Mouse (Mus musculus): ENCODE measurements at regions not wholly inside any gene's neighbourhood (a gene's known extent, or its start where the extent isn't known, plus 50 kb on each side); places are given as distances from the start of the nearest gene placed in this dataset.

GRCm38 (mm10) chr3:31394533-31394932, 84.4 kb upstream of the Slc7a14 start:
- DNase-seq (ENCODE audit: low read depth, low spot score): peak; percentile 62

GRCm38 (mm10) chr3:31389955-31390354, 79.8 kb upstream of the Slc7a14 start:
- no peak for DNase-seq (ENCODE audit: low read depth, low spot score)

GRCm38 (mm10) chr3:31375678-31376077, 65.5 kb upstream of the Slc7a14 start:
- no peak for DNase-seq (ENCODE audit: low read depth, low spot score)

- no peak for DNase-seq (ENCODE audit: low read depth, low spot score)
Measured at GRCm38 (mm10) chr3:31374061-31374460, 63.9 kb upstream of the Slc7a14 start.

- DNase-seq (ENCODE audit: low read depth, low spot score): no peak
Measured at GRCm38 (mm10) chr3:31368259-31368658, 58.1 kb upstream of the Slc7a14 start.
